Mouse (Mus musculus) midbrain, embryonic 10.5 days (tissue): ENCODE data around the gene Fndc4. TPM values are rescaled to one million over a fixed set of nuclear protein-coding genes. Genes with fewer than 3 reads are reported as not detected.

Source experiments
- DNase-seq: peaks from one replicate; pipeline ENCODE4 v3.0.0-alpha.2; 2017; ENCODE audit warnings: low spot score
- H3K27ac ChIP-seq: fragments of 300-500 bp; sonication (generic); replicated peaks from 2 replicates; pipeline ENCODE4 v1.5.1; 2016; ENCODE audit warnings: mild to moderate bottlenecking
- H3K27me3 ChIP-seq: fragments of 300-500 bp; sonication (generic); 2 replicates; pipeline ENCODE4 v1.6.1; 2016; ENCODE audit warnings: low read depth, mild to moderate bottlenecking; ENCODE audit not compliant: poor library complexity, severe bottlenecking
- H3K36me3 ChIP-seq: fragments of 300-500 bp; sonication (generic); 2 replicates; pipeline ENCODE4 v1.6.1; 2016; ENCODE audit warnings: mild to moderate bottlenecking, moderate library complexity
- H3K4me1 ChIP-seq: fragments of 300-500 bp; sonication (generic); 2 replicates; pipeline ENCODE4 v1.6.1; 2016
- H3K4me3 ChIP-seq: fragments of 300-500 bp; sonication (generic); 2 replicates; pipeline ENCODE4 v1.5.1; 2016; ENCODE audit warnings: mild to moderate bottlenecking, moderate library complexity
- H3K9me3 ChIP-seq: fragments of 300-500 bp; sonication (generic); replicated peaks from 2 replicates; pipeline ENCODE4 v1.6.1; 2016; ENCODE audit warnings: mild to moderate bottlenecking
- WGBS: fragments of 180-500 bp; shearing (Covaris S2); methylation state at CpG from one replicate; pipeline ENCODE4 v1.1.7; 2016; 5-methylcytosine and 5-hydroxymethylcytosine counted together
- polyA plus RNA-seq: library from polyadenylated mRNA; unstranded; fragments of >200 nt; fragmentation: Nextera tagmentation; extraction: Ambion mirVana; gene quantifications from 2 replicates; pipeline ENCODE4 v1.2.1, GENCODE M21; 2016

Gene Fndc4
- 48.9 and 51.0 TPM in 2 replicates for polyA plus RNA-seq

DNA sequence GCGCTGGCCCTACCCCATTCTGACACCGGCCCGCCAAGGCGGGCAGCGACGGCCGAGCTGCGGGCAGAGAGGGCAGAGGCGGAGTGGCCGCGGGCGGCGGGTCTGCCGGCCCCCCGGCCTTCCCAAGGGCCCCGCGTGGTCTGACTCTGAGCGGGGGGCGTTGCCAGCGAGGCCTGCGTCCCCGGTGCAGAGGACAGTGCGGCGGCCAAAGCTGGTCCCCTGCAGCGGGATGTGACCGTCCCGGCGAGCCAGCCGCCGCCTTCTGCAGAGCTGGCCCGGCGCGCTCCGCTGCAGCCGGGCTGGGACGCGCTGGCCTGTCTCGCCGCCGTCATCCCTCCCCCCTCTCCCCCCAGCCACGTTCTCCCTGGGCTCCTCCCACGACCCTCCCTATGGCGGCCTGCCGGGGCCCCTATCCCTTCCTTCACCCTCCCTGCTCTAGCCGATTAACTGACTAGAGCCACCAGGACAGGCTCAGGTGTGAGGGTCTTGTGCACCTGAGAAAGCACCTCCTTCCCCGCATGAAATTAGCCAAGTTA lies at the start of gene Fndc4:
Gene Fndc4 (minus strand): TSS at position 475 of the 536 bp plus-strand sequence.
- peaks cover 32% of the 10 kb centered on the region for H3K4me1 ChIP-seq
- H3K4me3 ChIP-seq = peak within 1 kb of the TSS; percentile 76
- no peaks in the 10 kb centered on the region for H3K9me3 ChIP-seq
- under 1% methylated on average over 44 of the region's 46 CpGs for WGBS
- H3K27ac ChIP-seq = peak within 1 kb of the TSS; percentile 93
- no peaks in the 10 kb centered on the region for H3K27me3 ChIP-seq
- DNase-seq = peak; percentile 79
- peaks cover 21% of the 10 kb centered on the region for H3K36me3 ChIP-seq

DNA sequence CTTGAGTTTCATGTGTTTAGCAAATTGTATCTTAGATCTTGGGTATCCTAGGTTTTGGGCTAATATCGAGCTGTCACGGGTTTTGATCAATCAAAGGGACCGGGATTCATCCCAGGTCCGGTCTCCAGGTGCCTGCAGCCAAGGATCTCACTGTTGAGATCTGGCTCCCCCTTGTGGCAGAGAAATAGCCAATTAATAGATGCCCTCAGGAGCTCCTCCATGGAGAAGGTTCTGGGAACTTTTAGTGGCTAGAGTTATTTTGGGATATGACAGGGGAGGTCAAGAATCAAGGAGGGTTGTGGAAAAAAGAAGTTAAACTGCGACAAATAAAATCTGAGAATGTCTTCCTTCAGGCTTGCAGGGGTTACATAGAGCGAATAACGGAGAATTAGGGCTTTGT lies 32.4 kb upstream of the Fndc4 start:
- DNase-seq = peak; percentile 45
- 40% methylated on average over 7 of the region's 7 CpGs for WGBS
- no peak overlapping the region for H3K27ac ChIP-seq
- no peak overlapping the region for H3K4me3 ChIP-seq
- no peaks in the 10 kb centered on the region for H3K27me3 ChIP-seq
- H3K9me3 ChIP-seq = peaks cover 7% of the 10 kb centered on the region; the same call in 1 of the 2 replicates
- no peaks in the 10 kb centered on the region for H3K36me3 ChIP-seq
- H3K4me1 ChIP-seq = no peaks in the 10 kb centered on the region

DNA sequence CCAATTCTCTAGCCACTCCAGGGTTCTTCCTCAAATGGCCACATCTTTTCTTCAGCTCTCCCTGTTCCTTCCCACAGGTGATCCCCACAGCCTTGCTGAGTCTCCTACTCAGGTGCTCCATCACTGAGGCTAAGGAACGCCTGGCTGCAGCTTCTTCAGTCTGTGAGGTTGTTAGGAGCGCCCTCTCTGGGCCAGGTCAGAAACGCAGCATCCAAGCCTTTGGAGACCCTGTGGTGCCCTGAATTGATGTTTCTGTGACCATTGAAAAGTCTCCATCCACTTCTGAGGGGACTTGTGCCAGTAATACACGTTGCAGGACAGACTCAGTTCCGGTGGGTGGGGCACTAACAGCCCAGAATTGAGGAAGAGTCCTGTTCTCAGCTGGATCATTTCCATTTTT lies 31.0 kb upstream of the Fndc4 start:
- no peak overlapping the region for H3K4me3 ChIP-seq
- H3K4me1 ChIP-seq = no peaks in the 10 kb centered on the region
- no peaks in the 10 kb centered on the region for H3K9me3 ChIP-seq
- DNase-seq = peak; percentile 13
- H3K27me3 ChIP-seq = no peaks in the 10 kb centered on the region
- no peaks in the 10 kb centered on the region for H3K36me3 ChIP-seq
- H3K27ac ChIP-seq = no peak overlapping the region
- 16% methylated on average over 5 of the region's 5 CpGs for WGBS

DNA sequence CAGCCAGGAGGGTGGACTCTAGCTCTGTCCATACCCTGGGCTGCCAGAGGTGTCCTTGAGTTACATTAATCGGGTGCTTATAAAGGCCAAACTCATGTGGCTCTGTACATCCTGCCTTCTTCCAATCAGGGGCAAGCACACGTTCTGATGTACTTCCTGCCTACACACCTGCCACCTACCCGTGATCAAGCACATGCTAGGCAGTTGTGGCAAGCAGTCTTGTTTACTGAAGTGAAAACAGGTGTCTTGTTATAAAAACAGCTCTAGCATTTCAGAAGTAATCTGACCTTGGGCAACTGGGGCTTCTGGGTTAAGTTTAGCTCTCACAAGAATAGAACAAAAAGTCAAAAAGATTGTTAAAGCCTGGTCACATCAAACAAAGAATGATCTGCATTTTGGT lies 28.2 kb upstream of the Fndc4 start:
- no peaks in the 10 kb centered on the region for H3K27me3 ChIP-seq
- no peak for DNase-seq

DNA sequence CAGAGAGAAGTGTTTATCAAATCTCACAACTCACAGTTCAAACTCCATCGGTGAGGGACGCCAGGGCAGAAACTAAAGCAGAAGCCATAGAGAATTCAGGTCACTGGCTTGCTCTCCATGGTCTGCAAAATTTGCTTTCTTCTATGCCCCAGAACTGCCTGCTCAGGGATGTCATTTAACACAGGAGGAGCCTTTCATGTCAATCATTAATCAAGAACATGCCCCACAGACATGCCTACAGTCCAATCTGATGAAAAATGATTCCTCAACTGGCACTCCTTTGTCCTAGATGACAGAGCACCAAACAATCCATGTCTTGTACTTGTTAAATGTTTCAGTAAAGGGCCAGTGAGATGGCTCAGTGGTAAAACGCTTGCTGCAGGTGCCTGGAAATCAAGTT lies 26.9 kb upstream of the Fndc4 start:
- H3K27ac ChIP-seq = no peak overlapping the region
- H3K27me3 ChIP-seq = no peaks in the 10 kb centered on the region
- no peaks in the 10 kb centered on the region for H3K4me1 ChIP-seq
- H3K9me3 ChIP-seq = no peaks in the 10 kb centered on the region
- WGBS = 93% methylated on average over 3 of the region's 3 CpGs
- H3K4me3 ChIP-seq = no peak overlapping the region
- DNase-seq = no peak
- H3K36me3 ChIP-seq = no peaks in the 10 kb centered on the region

More for the DNA sequence above, 28.2 kb upstream of the Fndc4 start:
- 74% methylated on average over 3 of the region's 3 CpGs for WGBS
- no peak overlapping the region for H3K27ac ChIP-seq
- no peaks in the 10 kb centered on the region for H3K9me3 ChIP-seq
- H3K4me1 ChIP-seq = no peaks in the 10 kb centered on the region
- H3K36me3 ChIP-seq = no peaks in the 10 kb centered on the region
- H3K4me3 ChIP-seq = no peak overlapping the region

DNA sequence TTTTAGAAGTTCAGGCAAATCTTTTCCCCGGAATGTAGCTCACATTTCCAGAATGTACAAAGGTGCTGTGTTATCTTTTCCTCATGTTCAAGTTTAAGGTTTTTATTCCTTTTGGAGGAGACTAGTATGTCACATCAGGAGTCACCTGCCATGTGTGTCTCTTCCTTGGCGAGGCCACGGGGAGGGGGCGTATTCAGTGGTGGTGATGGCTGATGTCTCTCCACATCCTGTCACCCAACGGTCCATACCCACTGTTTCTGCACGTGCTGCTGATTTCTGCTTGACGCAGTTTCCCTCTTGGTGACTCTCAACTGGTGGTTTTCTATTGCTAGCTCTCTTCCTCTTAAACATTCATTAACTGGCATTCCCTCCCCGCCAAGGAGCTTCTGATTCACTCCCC lies 16.9 kb upstream of the Fndc4 start:
- no peak overlapping the region for H3K4me3 ChIP-seq
- H3K4me1 ChIP-seq = no peaks in the 10 kb centered on the region
- WGBS = 90% methylated on average over 8 of the region's 8 CpGs
- H3K9me3 ChIP-seq = peaks cover 5% of the 10 kb centered on the region; the same call in 1 of the 2 replicates
- H3K27ac ChIP-seq = no peak overlapping the region
- H3K36me3 ChIP-seq = no peaks in the 10 kb centered on the region
- DNase-seq = no peak
- H3K27me3 ChIP-seq = no peaks in the 10 kb centered on the region

DNA sequence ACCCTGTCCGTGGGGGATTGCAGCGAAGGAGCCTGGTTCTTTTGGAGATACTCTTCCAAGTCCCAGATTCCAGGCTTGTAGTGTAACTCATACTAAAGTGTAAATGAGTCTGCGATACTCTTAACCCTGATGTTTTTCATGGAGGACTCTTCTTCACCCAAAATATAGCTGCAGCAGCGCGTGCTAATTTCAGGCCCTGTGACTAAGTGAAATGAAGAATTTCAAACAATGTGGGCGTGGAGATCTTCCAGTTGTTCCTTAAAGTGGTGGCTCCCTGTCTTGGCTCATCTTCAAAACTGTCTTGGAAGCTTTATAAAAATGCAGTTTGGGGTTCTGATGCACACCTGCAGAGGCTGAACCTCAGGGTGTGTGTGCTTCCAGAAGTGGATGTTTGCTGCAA lies 7.2 kb upstream of the Fndc4 start:
- H3K4me1 ChIP-seq = no peaks in the 10 kb centered on the region
- WGBS = 91% methylated on average over 6 of the region's 6 CpGs
- H3K36me3 ChIP-seq = no peaks in the 10 kb centered on the region
- H3K4me3 ChIP-seq = no peak overlapping the region
- H3K27me3 ChIP-seq = no peaks in the 10 kb centered on the region
- H3K9me3 ChIP-seq = 0 out of 2 replicates have a peak, but pooled peaks cover 4% of the 10 kb centered on the region
- no peak overlapping the region for H3K27ac ChIP-seq
- no peak for DNase-seq

DNA sequence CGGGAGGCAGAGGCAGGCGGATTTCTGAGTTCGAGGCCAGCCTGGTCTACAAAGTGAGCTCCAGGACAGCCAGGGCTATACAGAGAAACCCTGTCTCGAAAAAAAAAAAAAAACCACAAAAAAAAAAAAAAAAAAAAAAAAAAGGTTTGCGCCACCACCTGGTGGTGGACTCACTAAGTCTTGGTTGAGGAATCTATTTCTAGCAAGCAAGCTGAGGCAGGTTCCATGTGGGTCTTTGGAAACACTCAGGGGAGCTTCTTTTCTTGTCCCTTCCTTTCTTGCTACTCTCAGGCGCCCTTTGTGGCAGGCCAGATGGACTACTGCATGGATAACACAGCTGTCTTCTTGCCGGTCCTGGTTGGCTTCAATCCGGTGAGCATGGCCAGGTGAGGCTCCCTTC lies 6.0 kb upstream of the Fndc4 start:
- no peak overlapping the region for H3K4me3 ChIP-seq
- WGBS = 78% methylated on average over 8 of the region's 8 CpGs
- H3K36me3 ChIP-seq = no peaks in the 10 kb centered on the region

DNA sequence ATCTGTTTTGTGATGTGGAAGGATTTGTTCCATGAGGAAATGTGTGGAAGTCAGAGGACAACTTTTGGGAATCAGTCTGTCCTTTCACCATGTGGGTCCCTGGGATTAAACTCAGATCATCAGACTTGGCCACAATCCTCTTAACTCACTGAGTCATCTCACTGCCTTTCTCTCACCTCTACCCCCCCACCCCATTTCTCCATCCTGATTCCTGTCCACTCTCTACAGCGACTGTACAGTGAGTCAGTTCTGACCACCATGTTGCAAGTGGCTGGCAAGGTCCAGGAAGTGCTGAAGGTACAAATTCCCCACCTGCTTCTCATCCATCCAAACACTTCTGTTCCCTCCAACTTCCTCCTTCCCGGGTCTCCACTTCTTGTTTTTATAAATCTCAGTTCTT lies 2.6 kb upstream of the Fndc4 start:
- DNase-seq = no peak
- no peaks in the 10 kb centered on the region for H3K27me3 ChIP-seq
- H3K9me3 ChIP-seq = no peaks in the 10 kb centered on the region
- peaks cover 11% of the 10 kb centered on the region for H3K36me3 ChIP-seq
- H3K4me1 ChIP-seq = peaks cover 25% of the 10 kb centered on the region
- 78% methylated on average over 2 of the region's 2 CpGs for WGBS
- no peak overlapping the region for H3K27ac ChIP-seq
- no peak overlapping the region for H3K4me3 ChIP-seq

More for the DNA sequence above, 6.0 kb upstream of the Fndc4 start:
- Histone ChIP-seq H3K27me3 (no peaks in the 10 kb centered on the region), H3K4me1 (no peaks in the 10 kb centered on the region), H3K27ac (no peak overlapping the region), H3K9me3 (0 out of 2 replicates have a peak, but pooled peaks cover 4% of the 10 kb centered on the region)
- DNase-seq = no peak

DNA sequence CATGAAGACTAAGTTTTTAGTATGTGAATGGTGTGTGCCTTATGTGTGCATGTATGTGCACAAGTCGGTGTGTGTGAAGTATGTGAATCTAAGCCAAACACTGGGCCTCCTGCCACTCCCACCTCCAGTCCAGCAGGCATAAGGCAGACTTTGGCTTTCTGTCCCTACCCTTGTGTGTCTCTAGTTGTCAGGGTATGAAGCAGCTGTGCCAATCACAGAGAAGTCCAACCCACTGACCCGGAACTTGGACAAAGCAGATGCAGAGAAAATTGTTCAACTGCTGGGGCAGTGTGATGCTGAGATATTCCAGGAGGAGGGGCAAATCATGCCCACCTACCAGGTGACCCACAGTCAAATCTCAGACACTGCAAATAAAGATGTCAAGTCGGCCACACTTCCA lies 2.1 kb upstream of the Fndc4 start:
- 80% methylated on average over 3 of the region's 3 CpGs for WGBS
- no peak for DNase-seq
- Histone ChIP-seq H3K27me3 (no peaks in the 10 kb centered on the region), H3K36me3 (peaks cover 16% of the 10 kb centered on the region), H3K4me3 (no peak overlapping the region), H3K27ac (no peak overlapping the region), H3K9me3 (no peaks in the 10 kb centered on the region), H3K4me1 (peaks cover 25% of the 10 kb centered on the region)

DNA sequence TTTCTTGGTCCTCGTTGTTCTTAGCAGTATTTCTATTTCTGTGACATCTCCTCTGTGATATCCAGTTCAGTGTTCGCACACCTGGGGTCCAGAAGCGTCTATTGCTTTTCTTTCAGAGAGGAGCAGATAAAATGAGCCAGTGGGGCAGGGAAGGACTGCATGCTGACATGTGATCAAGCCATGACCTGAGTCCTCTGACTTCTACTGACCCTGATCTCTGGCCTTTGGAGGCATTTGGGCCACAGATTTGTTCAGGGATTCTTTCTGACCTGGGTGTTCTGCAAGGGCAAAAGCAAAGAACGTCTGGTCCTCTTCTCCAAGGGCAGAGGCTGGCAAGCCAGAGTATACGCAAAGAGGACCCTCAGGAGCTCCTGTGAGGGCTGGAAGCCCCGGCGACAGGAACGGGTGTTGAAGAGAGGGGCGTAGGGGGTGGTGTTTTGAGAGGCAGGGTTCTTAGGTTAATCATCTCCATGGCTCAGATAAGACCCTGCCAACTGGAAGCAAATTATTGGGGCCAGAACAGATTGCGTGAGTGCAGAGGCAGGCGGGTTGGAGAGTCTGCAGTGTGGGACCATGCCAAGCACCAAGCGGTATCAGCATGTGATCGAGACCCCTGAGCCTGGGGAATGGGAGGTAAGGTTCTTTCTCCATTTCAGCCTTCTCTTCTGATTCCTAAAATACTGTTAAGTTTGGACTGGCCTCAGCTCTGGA lies 1.3 kb upstream of the Fndc4 start, which contains the start of gene Gckr:
Gene Gckr (plus strand): TSS at position 397 of the 711 bp plus-strand sequence.
- no peak for DNase-seq
- Histone ChIP-seq H3K27me3 (no peaks in the 10 kb centered on the region), H3K4me3 (peak within 1 kb of the TSS; percentile 76), H3K9me3 (no peaks in the 10 kb centered on the region), H3K27ac (peak within 1 kb of the TSS; percentile 93; the same call in 1 of the 2 replicates), H3K36me3 (peaks cover 21% of the 10 kb centered on the region), H3K4me1 (peaks cover 25% of the 10 kb centered on the region)
- WGBS = 83% methylated on average over 13 of the region's 13 CpGs

DNA sequence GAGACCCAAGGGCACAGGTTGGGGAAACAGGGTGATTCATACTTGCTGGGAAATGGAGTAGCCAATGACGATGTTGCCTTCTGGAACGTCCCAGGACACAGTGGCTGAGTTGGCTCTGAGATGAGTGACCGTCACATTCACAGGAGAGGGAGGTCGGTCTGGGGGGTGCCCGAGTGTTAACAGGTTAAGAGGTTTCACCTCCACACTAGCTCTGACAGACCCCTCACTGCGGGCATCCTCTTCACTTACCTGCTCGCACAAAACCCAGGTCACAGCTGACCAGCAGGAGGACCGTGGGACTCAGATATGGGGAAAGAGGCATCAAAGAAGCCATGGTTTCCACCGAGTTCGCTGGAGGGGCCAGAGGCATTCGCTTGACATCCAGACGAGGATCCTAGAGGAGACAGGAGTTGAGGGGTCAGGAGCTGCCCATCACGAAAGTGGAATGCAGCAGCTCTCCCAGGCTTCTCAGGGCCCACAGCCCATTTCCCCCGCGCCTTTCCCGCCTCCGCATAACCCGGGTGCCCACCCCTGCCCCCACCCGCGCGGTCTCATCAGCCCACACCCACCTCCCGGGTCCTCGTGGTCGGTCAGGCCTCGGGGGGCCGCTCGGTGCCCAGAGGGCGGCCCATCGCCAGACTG lies 795 bp downstream of the Fndc4 start:
- H3K36me3 ChIP-seq = peaks cover 21% of the 10 kb centered on the region
- peak overlapping the region; percentile 76 for H3K4me3 ChIP-seq
- no peaks in the 10 kb centered on the region for H3K9me3 ChIP-seq
- H3K27ac ChIP-seq = peak overlapping the region; percentile 93
- peaks cover 37% of the 10 kb centered on the region for H3K4me1 ChIP-seq
- H3K27me3 ChIP-seq = no peaks in the 10 kb centered on the region
- WGBS = 7% methylated on average over 29 of the region's 29 CpGs
- DNase-seq = peak; percentile 49

DNA sequence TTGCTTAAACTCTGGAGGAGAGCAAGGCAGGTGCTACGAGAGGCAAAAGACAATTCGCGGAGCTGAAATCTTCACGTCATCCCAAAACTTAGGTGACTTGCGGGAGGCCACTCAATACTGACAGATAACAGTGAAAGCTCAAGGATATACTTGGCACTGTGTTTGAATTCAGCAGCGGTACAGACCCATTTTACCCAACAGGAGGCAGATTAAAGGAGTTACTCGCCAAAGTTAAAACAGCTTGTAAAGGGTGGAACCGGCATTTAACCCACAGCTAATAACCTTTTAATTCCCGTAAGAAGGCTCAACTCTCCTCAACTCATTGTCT lies 4.6 kb downstream of the Fndc4 start:
- Histone ChIP-seq H3K27me3 (no peaks in the 10 kb centered on the region), H3K4me3 (peak overlapping the region; percentile 61), H3K9me3 (no peaks in the 10 kb centered on the region), H3K4me1 (peaks cover 42% of the 10 kb centered on the region), H3K27ac (peak overlapping the region; percentile 82), H3K36me3 (peaks cover 29% of the 10 kb centered on the region)
- 4% methylated on average over 9 of the region's 9 CpGs for WGBS
- DNase-seq = no peak
